Mouse (Mus musculus) kidney, embryonic 15.5 days (tissue): Measurements from ENCODE around the gene Gsg1l2. TPM values are rescaled to one million over a fixed set of nuclear protein-coding genes. Genes with fewer than 3 reads are reported as not detected.

Source experiments
- ATAC-seq: fragments of 200-750 bp; cut with Nextera tagmentation; replicated peaks from 2 replicates; pipeline ENCODE4 v1.8.0; 2017; ENCODE audit warnings: moderate TSS enrichment; ENCODE audit not compliant: low FRiP score
- H3K27ac ChIP-seq: fragments of 300-500 bp; sonication (generic); 2 replicates; pipeline ENCODE4 v1.5.1; 2015; ENCODE audit warnings: mild to moderate bottlenecking, inconsistent platforms
- H3K27me3 ChIP-seq: fragments of 300-500 bp; sonication (generic); 2 replicates; pipeline ENCODE4 v1.6.1; 2015; ENCODE audit warnings: inconsistent platforms
- H3K36me3 ChIP-seq: fragments of 300-500 bp; sonication (generic); 2 replicates; pipeline ENCODE4 v1.6.1; 2015; ENCODE audit warnings: inconsistent platforms
- H3K4me1 ChIP-seq: fragments of 300-500 bp; sonication (generic); 2 replicates; pipeline ENCODE4 v1.6.1; 2015; ENCODE audit warnings: inconsistent platforms
- H3K4me2 ChIP-seq: fragments of 300-500 bp; sonication (generic); 2 replicates; pipeline ENCODE4 v1.6.1; 2015; ENCODE audit warnings: moderate library complexity, mild to moderate bottlenecking, inconsistent platforms
- H3K4me3 ChIP-seq: fragments of 300-500 bp; sonication (generic); replicated peaks from 2 replicates; pipeline ENCODE4 v1.5.1; 2015; ENCODE audit warnings: mild to moderate bottlenecking, inconsistent platforms
- H3K9ac ChIP-seq: fragments of 300-500 bp; sonication (generic); 2 replicates; pipeline ENCODE4 v1.6.1; 2015; ENCODE audit warnings: mild to moderate bottlenecking, inconsistent platforms
- H3K9me3 ChIP-seq: fragments of 300-500 bp; sonication (generic); replicated peaks from 2 replicates; pipeline ENCODE4 v1.6.1; 2016; ENCODE audit warnings: inconsistent platforms
- WGBS: fragments of 180-500 bp; shearing (Covaris S2); methylation state at CpG from one replicate; pipeline ENCODE4 v1.1.7; 2015; ENCODE audit warnings: mixed read lengths; 5-methylcytosine and 5-hydroxymethylcytosine counted together
- polyA plus RNA-seq: library from polyadenylated mRNA; unstranded; fragments of >200 nt; fragmentation: Nextera tagmentation; extraction: Ambion mirVana; gene quantifications from 2 replicates; pipeline ENCODE4 v1.2.1, GENCODE M21; 2015

The Gsg1l2 gene
- not detected in 2 replicates for polyA plus RNA-seq

DNA sequence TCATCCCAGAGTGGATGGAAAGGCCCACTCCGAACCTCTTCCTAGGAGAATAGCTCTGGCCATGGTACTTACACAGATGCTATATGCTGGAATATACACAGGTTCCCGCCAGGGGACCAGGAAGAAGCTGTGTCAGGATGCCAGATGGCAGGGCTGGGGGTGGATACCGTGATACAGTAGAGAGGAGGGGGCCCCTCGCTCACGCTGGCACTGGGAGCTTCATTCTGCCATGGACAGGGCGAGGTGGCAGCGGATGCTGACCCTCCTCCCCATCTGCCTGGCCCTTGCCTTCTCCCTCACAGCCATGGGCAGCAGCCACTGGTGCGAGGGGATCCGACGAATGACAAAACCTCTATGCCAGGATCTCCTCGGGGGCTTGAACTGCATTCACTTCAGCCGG is at the start of gene Gsg1l2:
Gene Gsg1l2, plus strand, starts transcription at position 230 of the 400 bp plus-strand sequence.
- H3K4me1 ChIP-seq = no peaks in the 10 kb centered on the region
- H3K4me2 ChIP-seq = no peak within 1 kb of the TSS
- no peaks in the 10 kb centered on the region for H3K27me3 ChIP-seq
- no peak for ATAC-seq
- no peak within 1 kb of the TSS for H3K4me3 ChIP-seq
- H3K9ac ChIP-seq = no peak within 1 kb of the TSS
- WGBS = 83% methylated on average over 12 of the region's 12 CpGs
- H3K9me3 ChIP-seq = no peaks in the 10 kb centered on the region
- no peak within 1 kb of the TSS for H3K27ac ChIP-seq
- H3K36me3 ChIP-seq = no peaks in the 10 kb centered on the region

DNA sequence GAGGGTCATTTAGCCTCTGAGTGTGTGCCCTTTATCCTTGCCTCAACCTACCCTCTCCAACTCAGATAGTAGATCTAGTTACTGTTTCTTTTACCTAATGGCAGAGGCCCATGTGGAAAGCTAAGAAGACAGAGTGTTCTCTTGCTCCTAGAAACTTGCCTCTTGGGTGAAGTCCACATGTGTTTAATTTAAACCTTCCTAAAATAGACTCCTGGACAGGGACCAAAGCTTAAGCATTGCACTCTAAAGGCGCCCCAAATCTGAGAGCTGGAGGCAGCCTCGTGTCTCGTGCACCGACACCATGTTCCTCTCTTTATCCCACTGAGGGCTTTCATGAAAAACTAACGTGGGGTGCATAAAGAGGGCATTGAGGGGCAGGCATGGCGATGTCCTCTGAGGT is 47.3 kb upstream of the Gsg1l2 start:
- H3K4me1 ChIP-seq = no peaks in the 10 kb centered on the region
- no peak overlapping the region for H3K4me2 ChIP-seq
- H3K9ac ChIP-seq = no peak overlapping the region
- no peak overlapping the region for H3K4me3 ChIP-seq
- no peaks in the 10 kb centered on the region for H3K9me3 ChIP-seq
- no peak overlapping the region for H3K27ac ChIP-seq
- WGBS = 81% methylated on average over 6 of the region's 6 CpGs
- ATAC-seq = no peak
- H3K36me3 ChIP-seq = no peaks in the 10 kb centered on the region
- no peaks in the 10 kb centered on the region for H3K27me3 ChIP-seq

DNA sequence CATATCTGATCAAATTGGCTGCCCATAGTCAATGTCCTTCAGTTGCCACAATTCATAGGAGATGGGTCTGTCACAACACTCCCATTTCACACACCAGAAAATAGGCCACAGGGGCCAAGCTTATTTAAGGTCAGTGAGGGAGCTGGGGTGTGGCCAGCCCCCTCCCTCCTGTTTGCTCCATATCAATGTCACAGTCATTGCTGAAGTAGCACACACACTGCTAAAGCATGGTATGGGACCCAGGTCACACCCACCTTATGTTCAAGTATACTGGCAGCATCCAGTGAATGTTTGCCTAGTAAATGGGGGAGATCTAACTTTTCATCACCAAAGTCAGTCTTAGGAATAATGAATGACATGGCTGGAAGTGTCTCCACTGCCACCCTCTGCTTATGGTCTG is 45.7 kb upstream of the Gsg1l2 start:
- Histone ChIP-seq H3K36me3 (no peaks in the 10 kb centered on the region), H3K4me1 (no peaks in the 10 kb centered on the region), H3K27me3 (no peaks in the 10 kb centered on the region), H3K4me3 (no peak overlapping the region), H3K27ac (no peak overlapping the region), H3K9me3 (no peaks in the 10 kb centered on the region), H3K4me2 (no peak overlapping the region), H3K9ac (no peak overlapping the region)
- no peak for ATAC-seq

DNA sequence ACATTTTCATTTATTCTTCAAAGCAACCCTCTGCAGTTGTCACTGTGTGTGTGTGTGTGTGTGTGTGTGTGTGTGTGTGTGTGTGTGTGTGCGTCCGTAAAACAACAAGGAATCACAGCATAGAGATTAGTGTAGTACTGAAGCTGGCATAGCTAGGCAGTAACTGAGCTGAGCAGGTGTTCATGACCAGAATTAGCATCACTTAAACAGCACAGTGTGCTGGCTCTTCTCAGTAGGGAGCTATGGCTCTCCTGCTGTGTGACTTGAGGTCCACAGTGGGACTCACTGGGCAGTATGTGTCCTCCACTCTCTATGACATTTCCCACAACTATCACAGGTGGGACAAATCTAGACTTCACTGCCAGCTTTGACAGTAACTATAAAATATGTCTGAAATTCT is 43.4 kb upstream of the Gsg1l2 start:
- Histone ChIP-seq H3K27ac (no peak overlapping the region), H3K4me1 (no peaks in the 10 kb centered on the region), H3K4me3 (no peak overlapping the region), H3K27me3 (no peaks in the 10 kb centered on the region), H3K9ac (no peak overlapping the region), H3K9me3 (no peaks in the 10 kb centered on the region), H3K36me3 (no peaks in the 10 kb centered on the region), H3K4me2 (no peak overlapping the region)
- no peak for ATAC-seq
- 100% methylated on average over 2 of the region's 2 CpGs for WGBS

DNA sequence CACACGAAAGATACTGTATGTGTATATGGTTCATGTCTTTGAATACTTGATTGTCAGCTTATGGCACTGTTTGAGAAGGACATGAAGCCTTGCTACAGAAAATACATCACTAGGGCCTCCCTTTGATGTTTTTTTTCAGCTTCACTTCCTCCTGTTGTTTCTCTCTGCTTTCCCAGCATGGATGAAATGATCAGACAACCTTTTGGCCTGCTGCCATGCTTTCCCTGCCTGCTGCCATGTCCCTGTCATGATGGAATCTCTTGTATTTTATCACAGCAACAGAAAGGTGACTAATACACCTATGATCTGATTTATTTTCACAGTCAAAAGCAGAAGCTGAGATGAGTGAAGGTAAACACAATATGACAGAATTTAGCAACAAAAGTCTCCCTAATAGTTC is 40.7 kb upstream of the Gsg1l2 start:
- no peaks in the 10 kb centered on the region for H3K9me3 ChIP-seq
- ATAC-seq = no peak
- no peak overlapping the region for H3K4me2 ChIP-seq
- H3K36me3 ChIP-seq = no peaks in the 10 kb centered on the region
- no peaks in the 10 kb centered on the region for H3K27me3 ChIP-seq
- WGBS = 79% methylated on average over 1 of the region's 1 CpGs
- H3K4me3 ChIP-seq = no peak overlapping the region
- no peaks in the 10 kb centered on the region for H3K4me1 ChIP-seq
- H3K9ac ChIP-seq = no peak overlapping the region
- no peak overlapping the region for H3K27ac ChIP-seq

DNA sequence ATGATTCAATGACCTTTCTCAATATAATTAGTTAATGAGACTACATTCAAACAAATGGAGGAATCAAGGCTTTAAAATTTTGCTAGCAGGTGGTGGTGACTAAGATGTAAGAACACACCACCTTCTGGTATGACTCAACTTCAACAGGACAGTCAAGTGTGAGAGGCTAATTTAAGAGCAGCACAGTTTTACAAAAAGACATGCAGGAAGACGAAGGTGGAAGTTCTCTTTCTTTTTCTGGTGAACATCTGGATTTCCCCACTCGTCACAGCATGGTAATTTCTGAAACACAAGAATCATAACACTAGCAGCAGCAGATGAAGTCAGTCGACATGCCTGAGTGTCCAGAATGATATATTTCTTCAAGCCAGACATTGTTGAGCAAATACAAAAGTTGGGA is 39.8 kb upstream of the Gsg1l2 start:
- no peak for ATAC-seq
- Histone ChIP-seq H3K4me1 (no peaks in the 10 kb centered on the region), H3K9me3 (no peaks in the 10 kb centered on the region), H3K27ac (no peak overlapping the region), H3K36me3 (no peaks in the 10 kb centered on the region), H3K4me3 (no peak overlapping the region), H3K27me3 (no peaks in the 10 kb centered on the region), H3K9ac (no peak overlapping the region), H3K4me2 (no peak overlapping the region)
- WGBS = 64% methylated on average over 3 of the region's 3 CpGs

DNA sequence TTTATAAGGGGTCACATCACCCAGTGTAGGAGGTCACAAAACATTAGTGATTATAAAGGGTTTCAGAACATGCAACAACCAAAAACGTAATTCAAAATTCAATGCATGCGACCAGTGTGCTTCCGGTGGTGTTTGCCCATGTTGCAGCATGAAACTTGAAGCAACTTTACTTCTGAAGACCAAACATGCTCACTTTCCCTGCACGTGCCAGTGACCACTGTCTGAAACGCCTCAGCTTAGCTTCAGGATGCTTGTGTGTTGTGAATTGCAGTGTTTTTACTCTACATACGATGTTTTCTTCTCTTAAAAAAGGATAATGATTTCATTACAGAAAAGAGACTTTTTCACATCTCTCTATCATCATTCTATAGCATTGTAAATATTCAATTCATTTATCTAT is 36.1 kb upstream of the Gsg1l2 start:
- Histone ChIP-seq H3K9ac (no peak overlapping the region), H3K4me2 (no peak overlapping the region), H3K36me3 (no peaks in the 10 kb centered on the region), H3K4me1 (no peaks in the 10 kb centered on the region), H3K9me3 (no peaks in the 10 kb centered on the region), H3K27me3 (no peaks in the 10 kb centered on the region), H3K4me3 (no peak overlapping the region), H3K27ac (no peak overlapping the region)
- 82% methylated on average over 6 of the region's 6 CpGs for WGBS
- ATAC-seq = no peak

DNA sequence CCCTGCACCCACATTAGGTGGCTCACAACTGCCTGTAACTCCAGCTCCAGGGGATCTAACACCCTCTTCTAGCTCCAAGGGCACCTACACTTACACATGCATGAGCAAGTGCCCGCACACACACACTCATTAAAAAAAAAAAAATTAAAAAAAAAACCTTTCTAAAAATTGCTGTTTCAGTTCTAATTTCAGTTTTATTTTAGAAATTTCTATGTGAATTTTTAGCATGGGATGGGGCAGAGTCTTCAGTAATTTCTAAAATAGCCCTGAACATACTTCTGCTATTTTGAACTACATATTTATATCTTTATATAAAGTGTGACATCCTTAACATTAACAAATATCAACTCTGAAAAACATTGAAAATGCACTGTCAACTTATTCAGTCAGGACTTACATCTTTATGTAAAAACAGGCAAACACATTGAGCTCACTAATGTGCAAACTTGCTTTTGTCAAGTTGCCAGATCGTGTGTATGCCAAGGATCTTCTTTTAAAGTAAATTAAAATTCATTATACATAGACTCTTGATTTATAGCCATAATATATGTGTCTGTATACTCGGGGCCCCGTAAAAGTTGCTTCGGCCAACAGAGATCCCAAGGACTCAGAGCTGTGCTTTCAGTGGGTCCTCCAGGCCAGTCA is 35.4 kb upstream of the Gsg1l2 start:
- no peak overlapping the region for H3K4me3 ChIP-seq
- H3K9me3 ChIP-seq = no peaks in the 10 kb centered on the region
- H3K27ac ChIP-seq = no peak overlapping the region
- H3K27me3 ChIP-seq = no peaks in the 10 kb centered on the region
- no peak for ATAC-seq
- H3K36me3 ChIP-seq = no peaks in the 10 kb centered on the region
- no peak overlapping the region for H3K4me2 ChIP-seq
- H3K9ac ChIP-seq = no peak overlapping the region
- no peaks in the 10 kb centered on the region for H3K4me1 ChIP-seq
- WGBS = 61% methylated on average over 5 of the region's 5 CpGs

DNA sequence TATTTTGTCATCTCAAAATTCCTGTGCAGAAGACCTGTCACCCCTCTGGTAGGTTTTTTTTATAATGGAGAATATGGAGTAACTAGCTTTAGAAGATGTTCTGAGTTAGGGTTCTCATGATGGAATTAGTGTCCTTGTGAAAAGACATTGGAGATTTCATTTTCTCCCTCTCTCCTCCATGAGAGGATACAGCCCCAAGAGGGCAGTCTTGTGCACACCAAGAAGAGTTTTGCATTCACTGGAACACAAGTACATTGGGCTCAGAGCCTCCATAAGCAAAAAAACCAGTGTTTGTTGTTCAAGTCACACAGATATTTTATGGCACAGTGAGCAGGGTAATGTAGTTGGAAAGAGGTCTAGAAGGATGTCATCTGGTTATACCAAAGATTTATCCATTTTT is 32.8 kb upstream of the Gsg1l2 start:
- no peak overlapping the region for H3K4me2 ChIP-seq
- no peak overlapping the region for H3K27ac ChIP-seq
- H3K9me3 ChIP-seq = no peaks in the 10 kb centered on the region
- H3K4me1 ChIP-seq = no peaks in the 10 kb centered on the region
- ATAC-seq = no peak
- H3K27me3 ChIP-seq = no peaks in the 10 kb centered on the region
- no peaks in the 10 kb centered on the region for H3K36me3 ChIP-seq
- no peak overlapping the region for H3K9ac ChIP-seq
- no peak overlapping the region for H3K4me3 ChIP-seq

DNA sequence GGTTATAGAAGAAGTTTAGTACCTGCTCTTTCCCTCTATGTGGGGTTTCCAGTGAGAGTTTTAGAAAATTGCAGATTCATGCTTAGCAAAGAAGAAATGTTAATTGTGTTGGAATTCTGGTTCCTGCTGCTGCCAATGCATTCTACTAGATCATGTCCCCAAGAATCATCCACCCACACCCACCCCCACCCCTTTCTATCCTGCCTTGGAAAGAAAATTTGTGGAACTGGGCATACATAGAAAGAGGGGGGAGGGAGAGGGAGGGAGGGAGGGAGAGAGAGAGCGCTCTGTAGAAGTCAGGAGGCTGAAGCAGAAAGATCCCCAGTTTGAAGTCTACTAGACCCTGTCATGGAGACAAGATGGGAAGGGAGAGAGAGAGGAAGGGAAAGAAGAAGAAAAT is 18.1 kb upstream of the Gsg1l2 start:
- no peaks in the 10 kb centered on the region for H3K4me1 ChIP-seq
- H3K27ac ChIP-seq = no peak overlapping the region
- no peaks in the 10 kb centered on the region for H3K9me3 ChIP-seq
- WGBS = 95% methylated on average over 1 of the region's 1 CpGs
- no peaks in the 10 kb centered on the region for H3K27me3 ChIP-seq
- no peak for ATAC-seq
- no peak overlapping the region for H3K4me3 ChIP-seq
- H3K36me3 ChIP-seq = no peaks in the 10 kb centered on the region
- no peak overlapping the region for H3K4me2 ChIP-seq
- H3K9ac ChIP-seq = no peak overlapping the region

DNA sequence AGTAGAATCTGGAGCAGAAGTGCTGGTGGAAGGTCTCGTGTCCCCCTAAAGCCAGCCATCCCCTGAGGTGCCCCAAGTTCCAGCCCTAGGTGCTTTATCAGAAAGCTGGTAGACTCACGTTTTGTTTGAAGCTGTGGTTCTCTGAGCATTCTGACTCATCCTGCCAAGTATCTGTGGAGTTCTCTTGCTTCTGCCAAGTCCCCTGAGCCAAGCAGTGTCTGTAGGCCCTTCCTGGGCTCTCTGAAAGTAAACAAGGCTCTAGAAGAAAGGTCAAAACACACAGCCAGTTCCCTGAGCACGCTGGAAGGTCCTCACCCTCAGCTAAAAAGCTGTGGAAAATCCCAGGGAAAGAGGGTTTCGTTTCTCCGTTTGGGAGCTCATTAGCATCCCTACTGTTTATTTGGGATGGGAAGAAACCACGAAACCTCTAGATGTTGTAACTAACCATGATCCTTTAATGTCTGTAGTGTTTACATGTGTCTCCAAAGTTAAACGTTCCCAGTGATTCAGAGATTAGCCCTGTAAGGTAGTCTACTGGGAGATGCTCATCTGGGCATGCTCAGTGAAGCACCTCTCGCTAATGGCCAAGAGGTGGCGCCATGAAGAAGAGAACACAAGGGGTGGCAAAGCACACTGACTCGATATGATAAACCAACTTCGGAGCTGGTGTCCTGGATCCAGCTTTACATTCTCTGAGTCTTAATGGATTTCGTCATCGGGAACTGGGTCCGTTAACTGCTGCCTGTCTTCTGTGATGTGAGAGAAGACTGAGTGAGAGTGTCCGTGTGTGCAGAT is 16.8 kb upstream of the Gsg1l2 start:
- Histone ChIP-seq H3K36me3 (no peaks in the 10 kb centered on the region), H3K27ac (no peak overlapping the region), H3K4me3 (no peak overlapping the region), H3K4me1 (no peaks in the 10 kb centered on the region), H3K4me2 (no peak overlapping the region), H3K27me3 (no peaks in the 10 kb centered on the region), H3K9ac (no peak overlapping the region), H3K9me3 (no peaks in the 10 kb centered on the region)
- 78% methylated on average over 15 of the region's 15 CpGs for WGBS
- no peak for ATAC-seq

DNA sequence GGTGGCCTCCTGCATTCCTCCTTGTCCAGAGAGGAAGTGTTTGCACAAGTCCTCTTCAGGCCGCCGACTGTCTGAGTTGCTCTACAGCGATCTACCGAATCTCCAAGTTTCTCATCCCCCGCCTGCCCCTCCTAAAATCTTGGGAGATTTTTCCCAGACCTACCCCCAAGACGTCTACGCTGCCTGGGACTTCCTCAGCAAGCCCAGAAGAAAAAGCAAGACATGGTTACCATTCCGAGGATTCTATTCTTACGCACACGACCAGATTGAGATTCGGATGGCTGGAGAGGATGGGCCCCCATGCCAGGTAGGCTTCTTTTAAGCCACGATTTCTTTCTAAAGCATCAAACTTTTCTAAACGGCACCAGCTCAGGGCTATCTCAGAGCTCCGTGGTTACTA is 3.4 kb upstream of the Gsg1l2 start, which contains the start of gene Glp2r:
Gene Glp2r, minus strand, starts transcription at position 101 of the 400 bp plus-strand sequence.
- H3K9ac ChIP-seq = no peak within 1 kb of the TSS
- H3K9me3 ChIP-seq = no peaks in the 10 kb centered on the region
- no peak within 1 kb of the TSS for H3K27ac ChIP-seq
- no peak within 1 kb of the TSS for H3K4me2 ChIP-seq
- no peaks in the 10 kb centered on the region for H3K36me3 ChIP-seq
- no peak within 1 kb of the TSS for H3K4me3 ChIP-seq
- H3K4me1 ChIP-seq = no peaks in the 10 kb centered on the region
- no peak for ATAC-seq
- no peaks in the 10 kb centered on the region for H3K27me3 ChIP-seq
- WGBS = 82% methylated on average over 14 of the region's 14 CpGs

DNA sequence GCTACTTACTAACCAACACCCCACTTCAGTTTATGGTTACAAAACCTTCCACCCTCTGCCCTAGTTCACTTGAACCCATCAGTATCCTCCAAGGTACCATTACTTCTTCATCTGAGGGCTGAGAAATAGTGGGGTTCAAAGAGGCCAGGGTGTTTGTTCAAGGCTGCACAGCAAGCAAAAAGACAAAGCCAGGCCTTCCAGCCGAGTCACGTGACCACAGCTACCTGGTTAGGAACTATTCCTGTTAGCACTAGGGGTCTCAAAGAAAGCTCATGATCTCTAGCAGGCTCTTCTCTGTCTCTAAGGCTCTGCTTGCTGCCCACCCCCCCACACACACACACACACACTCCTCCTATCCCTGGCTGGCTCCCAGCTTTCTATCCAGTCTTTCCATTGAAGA is 2.7 kb upstream of the Gsg1l2 start:
- 91% methylated on average over 2 of the region's 2 CpGs for WGBS
- no peak overlapping the region for H3K4me3 ChIP-seq
- no peaks in the 10 kb centered on the region for H3K9me3 ChIP-seq
- H3K4me1 ChIP-seq = no peaks in the 10 kb centered on the region
- H3K27me3 ChIP-seq = no peaks in the 10 kb centered on the region
- no peak overlapping the region for H3K4me2 ChIP-seq
- no peaks in the 10 kb centered on the region for H3K36me3 ChIP-seq
- H3K27ac ChIP-seq = no peak overlapping the region
- H3K9ac ChIP-seq = no peak overlapping the region
- ATAC-seq = no peak
